Mouse (Mus musculus) monocyte, adult 5-6 weeks (primary cell): ENCODE results near the gene Acsf3. TPM values are rescaled to one million over a fixed set of nuclear protein-coding genes. Genes with fewer than 3 reads are reported as not detected.

Experiments
- total RNA-seq: library from RNA; stranded (forward); fragments of 200-1000, 200-491, 200-594 nt; gene quantifications from 3 replicates; pipeline ENCODE4 v1.2.3, GENCODE M21; 2017

Gene Acsf3
- total RNA-seq, 1 experiment from 2014 or later: 4.1 TPM

Other genes starting within 250 kb of the Acsf3 start
- gene Piezo1, start 224.2 kb upstream of the Acsf3 start, total RNA-seq: 31.7 to 76.2 TPM (median 45.9 TPM) in 3 replicates
- 11.1 to 24.4 TPM (median 12.4 TPM) in 3 replicates for gene Cdt1, start 207.5 kb upstream of the Acsf3 start, total RNA-seq
- 30.5 to 53.3 TPM (median 49.7 TPM) in 3 replicates for gene Aprt, start 198.6 kb upstream of the Acsf3 start, total RNA-seq
- 9.9 to 15.0 TPM (median 12.4 TPM) in 3 replicates for gene Galns, start 164.0 kb upstream of the Acsf3 start, total RNA-seq
- gene Trappc2l, start 163.8 kb upstream of the Acsf3 start, total RNA-seq: 19.5 to 35.7 TPM (median 20.3 TPM) in 3 replicates
- not detected in 3 replicates for gene Pabpn1l, start 152.7 kb upstream of the Acsf3 start, total RNA-seq
- 21.2 to 48.6 TPM (median 32.6 TPM) in 3 replicates for gene Cbfa2t3, start 76.4 kb upstream of the Acsf3 start, total RNA-seq
- not detected in 3 replicates for gene Cdh15, start 72.5 kb downstream of the Acsf3 start, total RNA-seq